Mouse (Mus musculus) bone marrow, adult 2 months (tissue): ENCODE data around the gene Pdcd6ip.

ENCODE experiments used
- CTCF ChIP-seq: fragments of 200-500 bp; IDR thresholded peaks from 2 replicates; pipeline ENCODE4 v1.5.1; 2011; ENCODE audit warnings: low read length, control low read depth; ENCODE audit not compliant: control insufficient read depth, insufficient read depth
- POLR2A ChIP-seq: fragments of 200-500 bp; IDR thresholded peaks from 2 replicates; pipeline ENCODE4 v1.6.1; 2011; ENCODE audit warnings: low read depth, mild to moderate bottlenecking, control low read depth, low read length, borderline replicate concordance; ENCODE audit not compliant: control insufficient read depth

GRCm38 (mm10) chr9:113650787-113651186 is 57.3 kb downstream of the Pdcd6ip start:
- no peak for TF ChIP-seq POLR2A
- TF ChIP-seq CTCF: no peak
